Mouse (Mus musculus): ENCODE measurements around the gene Rnf220.

DNA sequence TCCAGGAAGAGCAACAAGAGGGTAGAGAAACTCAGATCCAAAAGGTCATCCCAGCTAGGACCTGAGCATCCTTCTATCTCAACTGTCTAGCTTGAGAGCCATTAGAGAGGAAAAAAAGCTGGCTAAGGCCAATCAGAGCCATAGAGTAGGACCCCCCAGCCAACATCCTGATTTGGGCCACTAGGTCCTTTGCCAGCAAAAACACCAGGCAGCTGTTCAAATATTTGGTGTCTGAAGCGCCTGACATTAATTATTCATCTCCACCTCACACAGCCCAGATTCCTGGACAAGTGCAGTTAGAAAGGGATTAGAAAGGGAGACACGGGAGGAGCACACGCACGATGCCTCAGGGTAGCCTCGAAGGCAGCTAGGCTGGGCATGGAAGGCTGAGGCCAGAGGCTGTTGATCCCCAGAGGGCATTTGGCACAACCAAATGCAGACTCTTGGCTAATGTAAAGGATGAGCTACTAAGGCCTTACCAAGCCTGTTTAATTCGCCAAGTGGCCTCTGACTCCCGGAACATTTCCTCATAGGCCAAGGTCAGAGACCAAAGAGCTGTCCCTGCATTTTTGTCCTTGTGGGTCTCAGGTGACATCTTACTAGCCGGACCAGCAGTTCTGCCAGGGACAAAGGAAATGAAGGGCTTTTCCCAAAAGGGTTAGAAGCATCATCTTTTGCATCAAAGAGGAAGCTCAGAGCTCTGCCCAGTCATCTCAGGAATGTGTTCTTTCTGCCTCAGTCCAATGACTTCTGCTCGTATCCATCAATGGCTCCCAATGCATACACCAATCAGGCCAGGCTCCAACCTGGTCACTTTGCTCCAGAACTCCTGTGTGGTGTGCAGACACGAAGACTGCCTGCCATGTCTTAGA is 218.2 kb downstream of the Rnf220 start:
- TF ChIP-seq POLR2A (IDR thresholded peaks at IDR 0.05; ENCODE audit: extremely low read depth, insufficient read depth, low read length) (no peak), CTCF (IDR thresholded peaks at IDR 0.05; ENCODE audit: extremely low read depth, insufficient read depth, low read length) (no peak)

Measured in cortical plate, adult 2 months (tissue).